Mouse (Mus musculus): ENCODE results near the gene Il6st. TPM values are rescaled to one million over a fixed set of nuclear protein-coding genes. Genes with fewer than 3 reads are reported as not detected.

The Il6st gene
- polyA plus RNA-seq, 1 experiment from 2014 or later = 32.0 TPM

- Histone ChIP-seq H3K36me3 (replicated peaks; ENCODE audit: control insufficient read depth, insufficient read depth) (no peaks in the 10 kb centered on the region), H3K9ac (no peak overlapping the region), H3K27ac (no peak overlapping the region), H3K4me2 (replicated peaks) (peak overlapping the region; percentile 38), H3K4me3 (replicated peaks; ENCODE audit: low read length) (peak overlapping the region; percentile 18; the same call in 1 of the 2 replicates), H3K9me3 (ENCODE audit: control insufficient read depth, low read length) (no peaks in the 10 kb centered on the region), H3K27me3 (ENCODE audit: control insufficient read depth, insufficient read depth, low read length) (no peaks in the 10 kb centered on the region), H3K4me1 (replicated peaks; ENCODE audit: control insufficient read depth, insufficient read depth, low read length) (peaks cover 7% of the 10 kb centered on the region; the same call in 1 of the 2 replicates)
- no peak for ATAC-seq (ENCODE audit: low FRiP score)
- no peak for DNase-seq (ENCODE audit: low spot score)
- WGBS = 9% methylated on average over 9 of the region's 9 CpGs
Observed at GRCm38 (mm10) chr13:112439917-112440361, 23.9 kb upstream of the Il6st start.

DNA sequence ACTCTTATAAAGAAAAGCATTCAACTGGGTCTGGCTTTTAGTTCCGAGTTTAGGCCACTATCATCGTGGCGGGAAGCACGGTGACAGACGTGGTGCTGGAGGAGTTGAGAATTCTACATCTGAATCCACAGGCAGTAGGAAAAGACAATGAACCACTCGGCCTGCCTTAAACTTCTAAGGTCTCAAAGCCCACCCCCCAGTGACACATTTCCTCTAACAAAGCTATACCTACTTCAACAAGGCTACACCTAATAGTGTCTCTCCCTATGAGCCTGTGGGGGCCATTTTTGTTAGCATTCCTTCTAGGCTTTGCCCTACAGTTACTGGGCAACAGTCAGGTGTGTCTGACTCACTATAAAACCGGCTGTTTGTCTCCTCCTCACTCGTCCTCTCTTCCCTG, 23.2 kb upstream of the Il6st start:
- H3K9ac ChIP-seq = no peak overlapping the region
- H3K4me2 ChIP-seq (replicated peaks) = no peak overlapping the region
- H3K4me1 ChIP-seq (replicated peaks; ENCODE audit: control insufficient read depth, insufficient read depth, low read length) = peaks cover 7% of the 10 kb centered on the region; the same call in 1 of the 2 replicates
- WGBS = 44% methylated on average over 8 of the region's 8 CpGs
- H3K36me3 ChIP-seq (replicated peaks; ENCODE audit: control insufficient read depth, insufficient read depth) = no peaks in the 10 kb centered on the region
- ATAC-seq (ENCODE audit: low FRiP score) (no peak), DNase-seq (ENCODE audit: low spot score) (no peak)
- H3K27ac ChIP-seq = no peak overlapping the region
- H3K27me3 ChIP-seq (ENCODE audit: control insufficient read depth, insufficient read depth, low read length) = no peaks in the 10 kb centered on the region
- H3K4me3 ChIP-seq (replicated peaks; ENCODE audit: low read length) = no peak overlapping the region
- H3K9me3 ChIP-seq (ENCODE audit: control insufficient read depth, low read length) = no peaks in the 10 kb centered on the region

DNA sequence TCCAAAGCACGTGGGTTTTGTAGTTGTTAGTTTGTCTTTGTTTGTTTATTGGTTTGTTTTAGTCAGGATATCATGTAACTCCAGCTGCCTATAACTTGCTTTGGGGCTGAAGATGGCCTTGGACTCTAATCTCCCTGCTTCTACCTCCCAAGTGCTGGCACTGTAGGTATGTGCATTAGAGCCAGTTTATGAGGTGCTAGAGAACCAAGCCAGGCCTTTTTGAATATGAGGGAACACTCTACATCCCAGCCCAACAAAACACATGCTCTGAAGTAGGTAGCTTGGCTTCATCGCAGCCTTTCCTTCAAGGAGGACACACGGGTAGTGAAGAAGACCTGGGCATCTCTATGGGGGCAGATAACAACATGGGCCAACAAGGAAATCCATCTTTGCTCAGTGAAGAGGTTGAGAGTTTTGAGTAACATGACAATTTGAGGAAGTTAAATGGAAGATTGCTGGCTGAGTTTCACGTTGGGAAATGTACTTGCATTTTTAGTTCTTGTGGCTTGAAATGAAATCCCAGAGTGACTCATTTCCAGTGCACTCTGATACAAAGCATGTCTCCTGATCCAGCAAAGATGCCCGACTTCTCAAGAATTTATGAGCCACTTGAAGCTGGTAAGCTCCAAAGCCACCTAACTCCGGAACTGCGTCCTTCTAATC, 20.9 kb upstream of the Il6st start:
- Histone ChIP-seq H3K9me3 (ENCODE audit: control insufficient read depth, low read length) (no peaks in the 10 kb centered on the region), H3K27me3 (ENCODE audit: control insufficient read depth, insufficient read depth, low read length) (no peaks in the 10 kb centered on the region), H3K4me2 (replicated peaks) (no peak overlapping the region), H3K27ac (no peak overlapping the region), H3K4me1 (replicated peaks; ENCODE audit: control insufficient read depth, insufficient read depth, low read length) (peaks cover 7% of the 10 kb centered on the region; the same call in 1 of the 2 replicates), H3K4me3 (replicated peaks; ENCODE audit: low read length) (no peak overlapping the region), H3K9ac (no peak overlapping the region), H3K36me3 (replicated peaks; ENCODE audit: control insufficient read depth, insufficient read depth) (no peaks in the 10 kb centered on the region)
- 94% methylated on average over 7 of the region's 7 CpGs for WGBS
- ATAC-seq (ENCODE audit: low FRiP score) (no peak), DNase-seq (ENCODE audit: low spot score) (no peak)

DNA sequence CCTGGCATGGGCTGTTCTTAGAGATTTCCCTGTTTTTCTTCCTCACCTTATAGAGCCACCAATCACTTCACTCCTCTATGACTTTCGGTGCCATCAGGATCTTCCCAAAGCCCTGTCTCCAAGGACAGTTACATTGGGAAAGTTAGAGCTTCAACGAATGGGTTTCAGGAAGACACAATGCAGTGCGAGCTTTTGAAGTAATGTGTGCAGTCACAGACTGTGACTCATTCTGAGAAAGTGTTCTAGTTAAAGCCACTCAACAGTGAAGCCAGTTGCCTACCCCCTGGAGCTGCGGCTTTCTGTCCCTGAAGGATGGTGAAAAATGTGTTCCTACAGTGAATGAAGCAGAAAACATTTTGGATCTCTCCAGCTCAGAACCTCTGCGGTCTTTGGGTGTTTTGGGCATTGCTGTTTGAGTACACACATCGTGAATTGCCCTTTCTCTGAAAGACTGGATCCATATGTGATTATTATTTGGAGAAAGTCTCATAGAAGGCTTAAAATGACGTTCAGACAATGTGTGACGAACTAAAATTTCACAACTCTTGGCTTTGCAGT, 16.7 kb upstream of the Il6st start:
- no peak overlapping the region for H3K4me3 ChIP-seq (replicated peaks; ENCODE audit: low read length)
- H3K27ac ChIP-seq = no peak overlapping the region
- no peaks in the 10 kb centered on the region for H3K36me3 ChIP-seq (replicated peaks; ENCODE audit: control insufficient read depth, insufficient read depth)
- ATAC-seq (ENCODE audit: low FRiP score) (no peak), DNase-seq (ENCODE audit: low spot score) (no peak)
- no peak overlapping the region for H3K9ac ChIP-seq
- H3K4me2 ChIP-seq (replicated peaks) = no peak overlapping the region
- WGBS = 74% methylated on average over 8 of the region's 8 CpGs
- H3K4me1 ChIP-seq (replicated peaks; ENCODE audit: control insufficient read depth, insufficient read depth, low read length) = no peaks in the 10 kb centered on the region
- no peaks in the 10 kb centered on the region for H3K27me3 ChIP-seq (ENCODE audit: control insufficient read depth, insufficient read depth, low read length)
- H3K9me3 ChIP-seq (ENCODE audit: control insufficient read depth, low read length) = no peaks in the 10 kb centered on the region

DNA sequence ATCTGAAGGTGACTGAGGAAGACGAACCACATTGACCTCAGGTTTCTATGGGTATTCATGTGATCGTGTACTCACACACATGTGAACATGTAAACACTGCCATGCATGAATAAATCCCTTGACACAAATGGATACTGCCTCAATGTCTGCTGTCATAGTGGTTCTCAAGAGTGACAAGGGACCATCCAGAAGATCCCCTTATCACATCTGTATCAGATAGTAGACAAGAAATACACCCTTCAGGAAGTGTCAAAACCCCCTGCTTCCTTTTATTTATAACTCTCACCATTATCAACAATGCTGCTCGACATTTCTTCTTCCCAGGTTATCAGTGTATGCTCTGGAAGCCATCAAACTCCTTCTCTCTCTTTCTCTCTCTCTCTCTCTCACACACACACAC, 13.7 kb upstream of the Il6st start:
- Histone ChIP-seq H3K36me3 (replicated peaks; ENCODE audit: control insufficient read depth, insufficient read depth) (no peaks in the 10 kb centered on the region), H3K4me1 (replicated peaks; ENCODE audit: control insufficient read depth, insufficient read depth, low read length) (no peaks in the 10 kb centered on the region), H3K9me3 (ENCODE audit: control insufficient read depth, low read length) (no peaks in the 10 kb centered on the region), H3K4me2 (replicated peaks) (no peak overlapping the region), H3K4me3 (replicated peaks; ENCODE audit: low read length) (no peak overlapping the region), H3K27ac (no peak overlapping the region), H3K9ac (no peak overlapping the region), H3K27me3 (ENCODE audit: control insufficient read depth, insufficient read depth, low read length) (no peaks in the 10 kb centered on the region)
- 76% methylated on average over 3 of the region's 3 CpGs for WGBS
- no peak for ATAC-seq (ENCODE audit: low FRiP score)
- no peak for DNase-seq (ENCODE audit: low spot score)

GRCm38 (mm10) chr13:112457366-112457765, 6.5 kb upstream of the Il6st start:
- no peak overlapping the region for H3K4me2 ChIP-seq (replicated peaks)
- H3K4me1 ChIP-seq (replicated peaks; ENCODE audit: control insufficient read depth, insufficient read depth, low read length) = no peaks in the 10 kb centered on the region
- 86% methylated on average over 6 of the region's 6 CpGs for WGBS

GRCm38 (mm10) chr13:112458016-112458415, 5.9 kb upstream of the Il6st start:
- no peak for DNase-seq (ENCODE audit: low spot score)
- no peaks in the 10 kb centered on the region for H3K9me3 ChIP-seq (ENCODE audit: control insufficient read depth, low read length)
- no peaks in the 10 kb centered on the region for H3K4me1 ChIP-seq (replicated peaks; ENCODE audit: control insufficient read depth, insufficient read depth, low read length)
- H3K4me2 ChIP-seq (replicated peaks) = no peak overlapping the region
- 87% methylated on average over 4 of the region's 4 CpGs for WGBS
- H3K4me3 ChIP-seq (replicated peaks; ENCODE audit: low read length) = no peak overlapping the region
- H3K27ac ChIP-seq = no peak overlapping the region
- ATAC-seq (ENCODE audit: low FRiP score) = no peak
- no peak overlapping the region for H3K9ac ChIP-seq
- H3K27me3 ChIP-seq (ENCODE audit: control insufficient read depth, insufficient read depth, low read length) = no peaks in the 10 kb centered on the region
- H3K36me3 ChIP-seq (replicated peaks; ENCODE audit: control insufficient read depth, insufficient read depth) = no peaks in the 10 kb centered on the region

More at GRCm38 (mm10) chr13:112457366-112457765, 6.5 kb upstream of the Il6st start:
- H3K36me3 ChIP-seq (replicated peaks; ENCODE audit: control insufficient read depth, insufficient read depth) = no peaks in the 10 kb centered on the region
- H3K4me3 ChIP-seq (replicated peaks; ENCODE audit: low read length) = no peak overlapping the region
- no peaks in the 10 kb centered on the region for H3K9me3 ChIP-seq (ENCODE audit: control insufficient read depth, low read length)
- H3K27ac ChIP-seq = no peak overlapping the region
- no peak for ATAC-seq (ENCODE audit: low FRiP score)
- DNase-seq (ENCODE audit: low spot score) = no peak
- no peaks in the 10 kb centered on the region for H3K27me3 ChIP-seq (ENCODE audit: control insufficient read depth, insufficient read depth, low read length)
- H3K9ac ChIP-seq = no peak overlapping the region

- Histone ChIP-seq H3K27me3 (ENCODE audit: control insufficient read depth, insufficient read depth, low read length) (no peaks in the 10 kb centered on the region), H3K4me2 (replicated peaks) (no peak overlapping the region), H3K36me3 (replicated peaks; ENCODE audit: control insufficient read depth, insufficient read depth) (no peaks in the 10 kb centered on the region), H3K4me3 (replicated peaks; ENCODE audit: low read length) (no peak overlapping the region), H3K4me1 (replicated peaks; ENCODE audit: control insufficient read depth, insufficient read depth, low read length) (0 out of 2 replicates have a peak, but pooled peaks cover 5% of the 10 kb centered on the region), H3K9me3 (ENCODE audit: control insufficient read depth, low read length) (no peaks in the 10 kb centered on the region), H3K27ac (no peak overlapping the region), H3K9ac (no peak overlapping the region)
- ATAC-seq (ENCODE audit: low FRiP score) (no peak), DNase-seq (ENCODE audit: low spot score) (no peak)
- 95% methylated on average over 11 of the region's 11 CpGs for WGBS
Observed at GRCm38 (mm10) chr13:112458435-112459018, 5.3 kb upstream of the Il6st start.

DNA sequence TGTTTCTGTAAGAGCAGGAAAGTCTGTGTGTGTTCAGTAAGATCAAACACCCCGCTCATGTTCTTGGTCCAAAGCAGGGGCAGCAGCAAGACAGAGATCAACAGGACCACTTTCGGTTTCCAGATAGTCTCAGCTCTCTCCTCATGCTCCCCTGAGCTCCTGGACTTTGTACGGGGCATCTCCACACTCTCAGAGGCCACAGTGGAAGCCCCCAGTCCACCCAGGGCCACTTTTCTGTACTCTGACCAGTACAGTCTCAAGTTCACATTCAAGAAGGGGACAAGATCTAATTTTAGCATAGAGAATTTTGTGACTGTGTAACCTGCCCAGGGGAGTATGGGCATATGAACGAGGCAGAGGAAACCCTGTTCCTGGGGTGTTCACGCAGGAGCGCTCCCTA, 3.9 kb upstream of the Il6st start:
- Histone ChIP-seq H3K4me1 (replicated peaks; ENCODE audit: control insufficient read depth, insufficient read depth, low read length) (peaks cover 10% of the 10 kb centered on the region; the same call in 1 of the 2 replicates), H3K27me3 (ENCODE audit: control insufficient read depth, insufficient read depth, low read length) (no peaks in the 10 kb centered on the region), H3K9ac (no peak overlapping the region), H3K9me3 (ENCODE audit: control insufficient read depth, low read length) (no peaks in the 10 kb centered on the region), H3K36me3 (replicated peaks; ENCODE audit: control insufficient read depth, insufficient read depth) (no peaks in the 10 kb centered on the region), H3K27ac (no peak overlapping the region), H3K4me3 (replicated peaks; ENCODE audit: low read length) (no peak overlapping the region), H3K4me2 (replicated peaks) (no peak overlapping the region)
- 89% methylated on average over 6 of the region's 6 CpGs for WGBS
- ATAC-seq (ENCODE audit: low FRiP score) = no peak
- DNase-seq (ENCODE audit: low spot score) = no peak

Data from hindbrain, embryonic 14.5 days (tissue).